Mouse (Mus musculus) midbrain, embryonic 11.5 days (tissue): ENCODE data around the gene Mtmr4. TPM values are rescaled to one million over a fixed set of nuclear protein-coding genes. Genes with fewer than 3 reads are reported as not detected.

Experiments used
- ATAC-seq: fragments of 200-750 bp; cut with Nextera tagmentation; 2 replicates; pipeline ENCODE4 v1.8.0; 2017; ENCODE audit warnings: moderate TSS enrichment, moderate library complexity; ENCODE audit not compliant: low FRiP score
- DNase-seq: peaks from one replicate; pipeline ENCODE4 v3.0.0; 2015; ENCODE audit warnings: low spot score; ENCODE audit errors: missing footprints
- H3K27ac ChIP-seq: fragments of 300-500 bp; sonication (generic); 2 replicates; pipeline ENCODE4 v1.5.1; 2014; ENCODE audit warnings: low read depth, low read length
- H3K27me3 ChIP-seq: fragments of 300-500 bp; sonication (generic); 2 replicates; pipeline ENCODE4 v1.6.1; 2014; ENCODE audit warnings: mild to moderate bottlenecking, low read length, moderate library complexity, mixed read lengths; ENCODE audit not compliant: control insufficient read depth, insufficient read depth
- H3K36me3 ChIP-seq: fragments of 300-500 bp; sonication (generic); 2 replicates; pipeline ENCODE4 v1.6.1; 2014; ENCODE audit warnings: mild to moderate bottlenecking, low read length, moderate library complexity, mixed read lengths; ENCODE audit not compliant: control insufficient read depth, insufficient read depth
- H3K4me1 ChIP-seq: fragments of 300-500 bp; sonication (generic); 2 replicates; pipeline ENCODE4 v1.6.1; 2014; ENCODE audit warnings: low read length; ENCODE audit not compliant: control insufficient read depth, insufficient read depth
- H3K4me2 ChIP-seq: fragments of 300-500 bp; sonication (generic); 2 replicates; pipeline ENCODE4 v1.6.1; 2014; ENCODE audit warnings: mild to moderate bottlenecking, moderate library complexity
- H3K4me3 ChIP-seq: fragments of 300-500 bp; sonication (generic); 2 replicates; pipeline ENCODE4 v1.5.1; 2014; ENCODE audit warnings: low read depth, low read length
- H3K9ac ChIP-seq: fragments of 300-500 bp; sonication (generic); 2 replicates; pipeline ENCODE4 v1.6.1; 2014; ENCODE audit warnings: low read length
- H3K9me3 ChIP-seq: fragments of 300-500 bp; sonication (generic); 2 replicates; pipeline ENCODE4 v1.6.1; 2016; ENCODE audit warnings: low read length; ENCODE audit not compliant: control insufficient read depth
- WGBS: fragments of 180-500 bp; shearing (Covaris S2); extraction: QIAGEN DNeasy Blood & Tissue Kit; methylation state at CpG from one replicate; pipeline ENCODE4 v1.1.7; 2014; 5-methylcytosine and 5-hydroxymethylcytosine counted together
- polyA plus RNA-seq: library from polyadenylated mRNA; unstranded; fragments of >200 nt; fragmentation: Nextera tagmentation; extraction: Ambion mirVana; gene quantifications from 2 replicates; pipeline ENCODE4 v1.2.1, GENCODE M21; 2014

Gene Mtmr4
- polyA plus RNA-seq, 1 experiment from 2014 or later = 72.9 TPM

DNA sequence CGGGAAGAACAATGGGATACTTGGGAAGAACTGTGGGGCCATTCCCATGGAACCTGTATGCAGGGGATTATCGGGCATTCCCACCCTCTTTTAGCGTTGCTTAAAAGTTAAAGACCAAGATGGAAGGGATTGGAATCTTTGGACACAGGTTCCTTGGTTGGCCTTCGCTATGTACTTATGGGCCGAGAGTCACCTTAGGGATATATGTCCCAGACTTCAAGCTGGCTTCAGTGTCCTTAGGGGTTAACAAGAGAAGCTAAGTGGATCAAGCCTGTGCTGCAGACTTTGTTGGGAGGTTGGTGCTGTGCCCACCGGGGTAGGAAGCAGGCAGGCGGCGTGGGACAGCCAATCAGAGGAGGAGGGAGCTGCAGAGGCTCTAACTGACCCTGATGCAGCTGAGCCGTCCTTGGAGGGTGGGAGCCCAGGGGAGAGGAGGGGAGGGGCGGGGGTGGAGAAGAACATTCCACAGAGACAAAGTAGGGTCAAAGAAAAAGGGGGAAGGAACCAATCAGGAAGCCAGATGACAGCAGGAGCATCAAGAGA lies 11.3 kb upstream of the Mtmr4 start:
- Histone ChIP-seq H3K27me3 (no peaks in the 10 kb centered on the region), H3K4me3 (no peak overlapping the region), H3K36me3 (no peaks in the 10 kb centered on the region), H3K9me3 (no peaks in the 10 kb centered on the region), H3K4me2 (no peak overlapping the region), H3K9ac (no peak overlapping the region), H3K4me1 (peaks cover 13% of the 10 kb centered on the region; the same call in 1 of the 2 replicates), H3K27ac (no peak overlapping the region)
- DNase-seq (no peak), ATAC-seq (no peak)
- 38% methylated on average over 10 of the region's 10 CpGs for WGBS

DNA sequence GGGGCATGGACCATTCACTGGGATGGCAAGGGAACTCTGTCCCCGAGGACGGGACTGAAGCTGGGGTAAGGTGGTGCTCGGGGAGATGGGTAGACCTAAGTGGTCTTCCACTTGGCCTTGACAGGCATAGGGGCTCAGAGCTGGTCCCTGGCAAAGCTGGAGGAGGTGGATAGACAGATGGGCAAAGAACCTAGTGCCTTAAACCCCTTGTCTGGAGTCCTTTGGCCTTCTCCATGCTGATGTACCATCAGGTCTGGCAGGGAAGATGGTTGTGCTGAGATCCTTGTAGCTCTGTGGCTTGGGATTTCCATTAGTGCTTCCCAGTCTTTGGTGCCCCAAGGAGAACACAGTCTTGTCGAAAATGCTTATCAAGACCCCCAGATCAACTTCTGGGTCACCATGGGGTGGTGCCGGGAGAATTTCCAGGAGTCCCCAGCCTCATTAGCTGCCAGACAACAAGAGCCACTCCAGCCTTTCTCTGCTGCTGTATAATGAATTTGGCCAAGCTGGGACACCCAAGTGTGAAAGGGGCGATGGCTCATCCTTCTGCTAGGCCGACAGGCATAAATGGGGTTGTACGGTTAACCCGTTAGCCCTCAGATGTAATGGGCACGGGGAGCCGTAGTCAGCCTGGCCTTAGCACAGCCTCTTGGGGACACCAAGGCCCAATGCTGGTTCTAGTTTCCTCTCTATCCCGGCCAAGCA lies 10.6 kb upstream of the Mtmr4 start:
- no peak overlapping the region for H3K4me2 ChIP-seq

DNA sequence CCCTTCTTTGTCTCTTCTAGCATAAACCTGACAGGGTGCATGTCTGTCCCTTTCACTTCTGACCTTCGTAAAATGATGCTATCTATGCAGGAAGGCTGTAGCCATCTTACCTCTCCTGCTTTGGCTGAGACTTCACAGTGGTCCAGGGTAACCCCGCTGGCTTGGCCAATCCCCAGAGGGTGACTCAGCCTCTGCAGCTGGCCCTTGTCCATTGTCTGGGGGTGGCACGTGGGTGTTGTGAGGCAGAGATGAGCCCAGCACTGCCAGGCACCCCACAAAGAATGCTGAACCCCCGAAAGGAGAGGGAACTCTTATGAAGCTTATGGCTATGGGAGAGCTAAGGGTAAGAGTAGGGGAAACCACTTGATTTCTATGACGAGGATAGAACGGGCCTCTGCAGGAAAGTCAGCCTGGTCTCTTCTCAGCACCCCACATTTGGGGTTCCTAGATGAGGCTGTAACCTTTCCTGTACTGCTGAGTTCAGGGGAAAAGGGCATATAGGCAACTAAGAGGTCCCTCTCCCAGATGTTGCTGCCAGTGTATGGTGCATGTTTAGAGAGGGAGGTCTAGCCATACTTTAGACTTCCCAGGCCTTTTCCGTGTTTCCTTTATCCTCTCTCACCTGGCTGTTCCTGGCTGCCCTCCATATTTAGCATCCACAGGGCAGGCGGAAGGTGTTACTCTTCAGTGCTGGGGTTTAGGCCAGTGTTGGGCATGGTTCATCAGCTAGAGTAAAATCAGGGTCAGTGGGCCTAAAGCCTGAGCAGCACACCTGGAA lies 9.8 kb upstream of the Mtmr4 start:
- Histone ChIP-seq H3K9ac (no peak overlapping the region), H3K4me1 (peaks cover 13% of the 10 kb centered on the region; the same call in 1 of the 2 replicates), H3K9me3 (no peaks in the 10 kb centered on the region), H3K4me2 (no peak overlapping the region), H3K36me3 (no peaks in the 10 kb centered on the region), H3K27ac (no peak overlapping the region), H3K27me3 (no peaks in the 10 kb centered on the region), H3K4me3 (no peak overlapping the region)
- WGBS = 88% methylated on average over 8 of the region's 8 CpGs
- DNase-seq = no peak
- ATAC-seq = no peak

More for the DNA sequence above, 10.6 kb upstream of the Mtmr4 start:
- H3K9me3 ChIP-seq = no peaks in the 10 kb centered on the region
- H3K4me1 ChIP-seq = peaks cover 13% of the 10 kb centered on the region; the same call in 1 of the 2 replicates
- 89% methylated on average over 12 of the region's 12 CpGs for WGBS
- no peak overlapping the region for H3K27ac ChIP-seq
- H3K9ac ChIP-seq = no peak overlapping the region
- no peaks in the 10 kb centered on the region for H3K36me3 ChIP-seq
- ATAC-seq (no peak), DNase-seq (no peak)
- H3K27me3 ChIP-seq = no peaks in the 10 kb centered on the region
- H3K4me3 ChIP-seq = no peak overlapping the region

DNA sequence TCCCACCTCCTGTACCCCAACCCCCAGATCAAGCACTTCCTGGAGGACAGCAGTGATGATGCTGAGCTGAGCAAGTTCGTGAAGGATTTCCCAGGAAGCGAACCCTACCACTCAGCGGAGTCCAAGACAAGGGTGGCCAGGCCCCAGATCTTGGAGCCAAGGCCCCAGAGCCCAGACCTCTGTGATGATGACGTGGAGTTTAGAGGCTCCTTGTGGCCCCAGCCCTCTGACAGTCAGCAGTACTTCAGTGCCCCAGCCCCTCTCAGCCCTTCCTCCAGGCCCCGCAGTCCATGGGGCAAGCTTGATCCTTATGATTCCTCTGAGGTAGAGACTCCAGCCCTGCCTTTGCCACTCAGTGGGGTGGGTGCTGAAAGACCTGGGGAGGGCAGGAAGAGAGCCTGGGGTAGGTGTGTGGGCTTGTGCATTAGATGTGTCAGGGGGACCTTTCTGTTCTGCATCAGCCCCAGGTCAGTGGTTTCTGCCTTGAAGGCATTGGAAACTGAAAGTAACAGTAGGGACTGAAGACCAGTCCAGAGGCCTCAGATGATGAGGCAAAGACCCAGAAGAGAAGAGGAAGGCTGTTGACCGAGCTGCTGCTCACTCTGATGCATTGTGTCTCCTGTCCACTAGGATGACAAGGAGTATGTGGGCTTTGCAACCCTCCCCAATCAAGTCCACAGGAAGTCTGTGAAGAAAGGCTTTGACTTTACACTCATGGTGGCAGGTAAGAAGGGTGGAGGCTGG lies 8.5 kb upstream of the Mtmr4 start:
- WGBS = 89% methylated on average over 6 of the region's 6 CpGs

DNA sequence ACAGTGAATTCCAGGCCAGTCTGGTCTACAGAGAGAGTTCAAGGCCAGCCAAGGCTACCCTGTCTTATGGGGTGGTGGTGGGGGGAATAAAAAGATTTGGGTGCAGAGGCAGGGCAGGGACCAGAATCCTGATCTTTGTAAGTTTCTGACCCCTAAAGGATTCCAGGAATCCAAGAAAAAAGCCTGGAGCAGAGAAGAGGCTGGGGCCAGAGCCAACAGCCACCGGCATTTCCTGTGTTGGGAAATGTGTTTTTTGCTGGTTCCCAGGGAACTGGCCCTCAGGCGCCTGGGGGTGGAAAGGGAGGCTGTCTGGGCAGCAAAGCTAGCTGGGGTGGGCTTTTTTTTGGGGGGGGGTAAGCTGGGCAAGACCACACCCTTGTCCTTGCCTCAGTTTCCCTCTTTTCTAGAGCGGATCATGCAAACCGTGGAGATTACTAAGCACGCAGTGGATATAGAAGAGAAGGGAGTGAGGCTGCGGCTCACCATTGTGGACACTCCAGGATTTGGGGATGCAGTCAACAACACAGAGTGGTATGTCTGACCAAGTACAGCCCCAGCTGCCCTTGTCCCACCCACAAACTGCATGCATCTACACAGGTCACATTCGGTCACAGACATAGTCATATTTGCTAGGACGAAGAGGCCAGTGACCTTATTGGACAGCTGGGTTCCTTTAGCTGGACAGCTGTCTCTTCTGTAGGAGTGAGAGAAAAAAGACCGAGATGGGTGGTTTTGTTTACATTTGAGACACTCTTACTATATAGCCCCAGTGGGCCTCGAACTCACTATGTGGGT lies 7.1 kb upstream of the Mtmr4 start:
- DNase-seq = no peak
- Histone ChIP-seq H3K4me3 (no peak overlapping the region), H3K9me3 (no peaks in the 10 kb centered on the region), H3K4me2 (no peak overlapping the region), H3K36me3 (no peaks in the 10 kb centered on the region), H3K27me3 (no peaks in the 10 kb centered on the region), H3K9ac (no peak overlapping the region), H3K4me1 (peaks cover 2% of the 10 kb centered on the region; the same call in 1 of the 2 replicates), H3K27ac (no peak overlapping the region)
- WGBS = 86% methylated on average over 10 of the region's 10 CpGs
- ATAC-seq = no peak

More for the DNA sequence above, 8.5 kb upstream of the Mtmr4 start:
- no peaks in the 10 kb centered on the region for H3K36me3 ChIP-seq
- DNase-seq = no peak
- no peak overlapping the region for H3K4me3 ChIP-seq
- no peaks in the 10 kb centered on the region for H3K27me3 ChIP-seq
- ATAC-seq = no peak
- no peak overlapping the region for H3K27ac ChIP-seq
- no peak overlapping the region for H3K4me2 ChIP-seq
- no peak overlapping the region for H3K9ac ChIP-seq
- no peaks in the 10 kb centered on the region for H3K9me3 ChIP-seq
- H3K4me1 ChIP-seq = peaks cover 6% of the 10 kb centered on the region; the same call in 1 of the 2 replicates

DNA sequence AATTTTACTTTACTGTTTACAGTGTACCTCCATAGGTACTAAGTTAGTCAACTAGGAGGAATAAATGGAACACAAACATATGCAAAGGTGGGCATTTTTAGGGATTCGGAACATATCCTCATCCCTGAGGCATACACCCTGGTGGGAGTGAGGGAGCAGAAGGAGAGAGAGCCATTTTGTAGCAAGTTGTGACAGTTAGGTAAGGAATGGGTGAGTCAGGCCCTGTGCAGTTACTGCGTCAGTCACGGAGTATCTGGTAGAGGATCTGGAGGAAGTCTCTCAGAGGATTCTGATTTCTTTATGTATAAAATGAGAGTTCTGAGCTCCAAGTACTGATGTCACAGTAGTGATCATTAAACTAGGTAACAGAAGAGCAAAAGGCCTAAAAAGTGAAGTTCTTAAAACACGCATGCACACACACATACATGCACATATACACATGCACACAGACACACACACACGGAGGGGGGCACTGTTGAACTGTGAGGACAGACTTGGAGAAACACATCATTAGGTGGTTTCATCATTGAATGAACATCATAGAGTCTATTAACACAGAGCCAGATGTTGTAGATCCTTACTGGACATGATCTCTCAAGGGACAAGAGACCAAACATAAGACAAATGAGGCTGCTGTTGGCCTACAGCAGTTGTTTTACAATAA lies 4.6 kb upstream of the Mtmr4 start:
- H3K27ac ChIP-seq = no peak overlapping the region
- no peak overlapping the region for H3K4me2 ChIP-seq
- H3K4me3 ChIP-seq = no peak overlapping the region
- H3K36me3 ChIP-seq = no peaks in the 10 kb centered on the region
- H3K27me3 ChIP-seq = no peaks in the 10 kb centered on the region
- no peak overlapping the region for H3K9ac ChIP-seq
- 91% methylated on average over 5 of the region's 5 CpGs for WGBS
- peaks cover 8% of the 10 kb centered on the region for H3K4me1 ChIP-seq
- ATAC-seq = no peak
- DNase-seq = no peak
- no peaks in the 10 kb centered on the region for H3K9me3 ChIP-seq

DNA sequence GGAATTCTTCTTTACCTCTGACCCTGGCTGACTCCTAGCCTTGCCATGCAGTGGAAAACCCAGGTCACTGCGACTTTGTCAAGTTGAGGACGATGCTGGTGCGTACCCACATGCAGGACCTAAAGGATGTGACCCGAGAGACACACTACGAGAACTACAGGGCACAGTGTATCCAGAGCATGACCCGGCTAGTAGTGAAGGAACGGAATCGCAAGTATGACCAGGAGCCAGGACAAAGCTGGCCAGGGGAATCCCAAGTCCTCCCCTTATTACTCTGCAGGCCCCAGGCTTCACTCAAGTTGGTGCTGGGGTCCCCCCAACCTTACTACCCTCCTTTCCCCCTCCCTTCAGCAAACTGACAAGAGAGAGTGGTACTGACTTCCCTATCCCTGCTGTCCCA lies 2.4 kb upstream of the Mtmr4 start:
- Histone ChIP-seq H3K4me3 (no peak overlapping the region), H3K4me2 (no peak overlapping the region)

More for the DNA sequence above, 2.4 kb upstream of the Mtmr4 start:
- Histone ChIP-seq H3K27ac (no peak overlapping the region), H3K36me3 (no peaks in the 10 kb centered on the region), H3K4me1 (peaks cover 25% of the 10 kb centered on the region), H3K9me3 (no peaks in the 10 kb centered on the region), H3K9ac (no peak overlapping the region), H3K27me3 (no peaks in the 10 kb centered on the region)
- DNase-seq (no peak), ATAC-seq (no peak)
- 90% methylated on average over 8 of the region's 8 CpGs for WGBS
